9 mouse cellular contexts compared by ENCODE assay signal in the genomic region with DNA sequence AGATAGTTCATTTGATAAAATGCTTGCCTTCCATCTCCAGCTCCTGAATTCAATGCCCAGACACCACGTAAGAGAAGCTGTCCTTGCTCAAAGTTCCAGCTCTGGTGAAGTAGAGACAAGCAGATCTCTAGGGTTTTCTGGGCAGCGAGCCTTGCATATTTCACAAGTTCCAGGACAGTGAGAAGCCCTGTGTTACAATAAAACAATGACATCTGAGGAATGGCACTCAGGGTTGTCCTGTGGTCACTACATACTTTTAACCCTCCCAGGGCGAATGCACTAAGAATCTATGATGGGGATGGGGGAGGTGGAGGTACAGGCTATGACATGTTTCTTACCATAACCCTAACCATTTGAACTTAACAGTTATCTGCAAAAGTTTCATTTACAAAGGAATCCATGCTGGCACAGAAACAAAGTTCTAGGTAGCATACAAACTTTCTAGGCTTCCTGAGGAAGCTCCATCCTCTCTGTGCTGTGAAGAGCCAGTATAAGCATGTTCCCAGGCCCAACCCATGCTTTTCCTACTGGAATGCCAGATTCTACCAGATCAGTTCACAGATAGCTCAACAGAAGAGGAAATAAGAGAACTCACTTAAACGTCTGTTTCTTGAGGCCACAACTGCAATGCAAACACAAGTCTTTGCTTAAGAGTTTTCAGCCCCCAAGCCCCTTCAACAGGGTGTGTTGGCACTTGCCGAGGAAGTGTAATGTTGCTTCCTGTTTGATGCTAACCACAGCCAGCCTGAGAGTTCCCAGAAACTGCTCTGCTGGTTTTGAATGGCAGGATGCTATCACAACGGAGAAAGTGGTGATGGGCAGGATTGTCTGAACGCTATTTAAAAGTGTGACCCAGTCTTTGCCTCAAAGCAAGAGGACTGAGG. TPM values are rescaled to one million over a fixed set of nuclear protein-coding genes. Genes with fewer than 3 reads are reported as not detected.
DNase-seq lines count a peak whose midpoint lies in the region.
"Had no signal": no experiment of that assay in that cellular context is flagged by ENCODE, and none has a peak within 500 bp of the region (broad histone marks: within the 10 kb centered on the region; RNA-seq: fewer than 3 reads in every experiment).

No protein-coding gene starts in this region.

- peak; percentile 11 for DNase-seq in adrenal gland, postnatal 14 days
- DNase-seq in adrenal gland, postnatal 4 days (ENCODE audit: low spot score in 2 of 2), result no peak
- peak; percentile 12 for DNase-seq in urinary bladder, postnatal 14 days (ENCODE audit: low spot score)
- no peak for DNase-seq in urinary bladder, postnatal 10 days (ENCODE audit: low spot score)
- DNase-seq in lung, postnatal 10 days, result peak; percentile 39
- DNase-seq in thymus, postnatal 4 days, result peak; percentile 62
- no peak for DNase-seq in cerebellum, adult 8-10 months
- DNase-seq in layer of hippocampus, adult 9-10 months (ENCODE audit: low spot score), result no peak
- DNase-seq: layer of hippocampus, adult 9-11 months had no signal

RNA-seq across cellular contexts. Expression of a gene that starts 48.4 kb away (rescaled TPM):
- 7.4 and 15.6 TPM in 2 replicates for total RNA-seq in adrenal gland, postnatal 14 days (2021)
- total RNA-seq in adrenal gland, postnatal 4 days (2021), result 1 to 10 TPM; 2.2 to 3.3 TPM

Comparison
In these comparisons a context has a peak if more than half of its experiments do, and no peak if none do; other contexts are left out.
1. DNase-seq: peak in adrenal gland, postnatal 14 days (single experiment), urinary bladder, postnatal 14 days (single experiment), lung, postnatal 10 days (single experiment) and thymus, postnatal 4 days (single experiment); none in adrenal gland, postnatal 4 days (0 of 2), urinary bladder, postnatal 10 days (single experiment), cerebellum, adult 8-10 months (single experiment) and layer of hippocampus, adult 9-10 months (single experiment).